Mouse (Mus musculus) layer of hippocampus, postnatal 10 days (tissue): ENCODE results near the gene St8sia1. TPM values are rescaled to one million over a fixed set of nuclear protein-coding genes. Genes with fewer than 3 reads are reported as not detected.

ENCODE experiments used
- DNase-seq, 2 experiments: peaks; one replicate each; pipeline ENCODE4 v3.0.0; 2021; ENCODE audit warnings: low spot score in 2 of 2
- total RNA-seq, 2 experiments: library from RNA; stranded (reverse); gene quantifications; 2 replicates each; pipeline ENCODE4 v1.2.3; 2021

Gene St8sia1
- total RNA-seq, 2 experiments from 2014 or later: 33.8 to 36.2 TPM

DNA sequence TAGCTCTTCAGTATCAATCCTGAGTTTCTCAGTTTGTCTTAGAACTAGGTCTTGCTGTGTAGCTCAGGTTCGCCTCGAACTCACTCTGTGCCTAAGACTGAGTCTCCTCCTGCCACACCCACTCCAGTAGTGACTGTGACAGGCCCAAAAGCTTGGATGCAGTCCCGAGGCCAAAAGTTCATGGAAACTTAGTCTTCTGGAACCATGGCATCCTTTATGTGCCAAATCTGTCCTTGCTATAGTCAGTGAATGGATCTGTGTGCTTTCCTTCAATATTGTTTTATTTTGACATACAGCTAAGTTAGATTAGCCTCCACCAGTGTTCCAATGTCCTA lies 54.5 kb downstream of the St8sia1 start:
- no peak for DNase-seq

DNA sequence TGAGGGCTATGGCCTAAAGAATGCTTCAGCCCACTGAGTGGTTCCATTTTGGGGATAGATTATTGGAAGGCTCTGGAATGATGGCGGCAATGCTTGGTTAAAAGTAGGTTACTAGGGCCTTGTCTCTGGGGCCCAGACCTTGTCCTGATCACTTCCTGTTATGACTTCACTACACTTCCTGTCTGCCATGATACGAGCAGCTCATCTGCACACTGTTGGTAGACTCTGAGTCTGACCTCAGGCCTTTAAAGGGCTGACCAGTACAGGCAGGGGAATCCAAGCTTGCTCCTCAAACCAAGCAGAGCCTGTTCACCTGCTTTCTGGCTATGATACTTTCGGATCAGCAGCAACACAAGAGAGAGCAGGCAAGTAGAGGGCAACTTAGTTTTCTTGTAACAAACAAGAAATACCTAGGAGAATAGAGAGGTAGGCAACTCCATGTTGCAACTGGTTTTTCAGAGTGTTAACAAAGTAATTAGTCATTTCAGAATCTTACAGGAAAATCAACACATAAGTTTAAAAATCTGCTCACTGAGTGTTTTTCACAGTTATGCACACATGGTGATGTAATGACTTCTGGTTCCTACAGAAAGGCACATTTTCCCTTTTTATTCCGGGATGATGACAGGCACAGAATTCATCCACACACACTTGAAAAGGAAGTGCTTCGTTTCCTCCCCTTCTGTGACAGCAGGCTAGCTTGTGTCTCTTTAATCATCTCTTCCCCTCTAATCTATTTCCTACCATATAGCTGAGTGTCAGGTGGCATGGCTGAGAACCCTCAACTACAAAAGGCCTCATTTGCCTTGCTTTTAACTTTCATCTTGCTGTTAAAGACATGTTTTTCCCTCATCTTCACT lies 55.1 kb downstream of the St8sia1 start:
- no peak for DNase-seq

DNA sequence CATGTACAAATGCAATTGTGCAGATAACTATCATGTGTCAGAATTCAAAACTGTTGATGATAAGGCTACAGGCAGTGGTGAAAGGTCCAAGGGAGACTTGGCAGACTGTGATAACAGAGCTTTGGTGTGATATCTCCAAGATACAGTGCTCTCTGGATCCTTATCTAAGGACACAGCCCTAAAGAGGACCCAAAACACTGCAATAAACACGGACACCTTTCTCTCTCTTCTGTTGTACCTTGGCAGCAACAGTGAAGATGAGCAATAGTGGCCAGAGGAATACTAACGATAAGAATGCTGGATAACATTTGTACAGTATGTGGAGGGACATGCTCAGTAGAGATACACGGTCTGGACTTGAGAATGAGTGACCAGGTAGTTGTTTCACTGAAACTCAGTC lies 55.8 kb downstream of the St8sia1 start:
- no peak for DNase-seq

DNA sequence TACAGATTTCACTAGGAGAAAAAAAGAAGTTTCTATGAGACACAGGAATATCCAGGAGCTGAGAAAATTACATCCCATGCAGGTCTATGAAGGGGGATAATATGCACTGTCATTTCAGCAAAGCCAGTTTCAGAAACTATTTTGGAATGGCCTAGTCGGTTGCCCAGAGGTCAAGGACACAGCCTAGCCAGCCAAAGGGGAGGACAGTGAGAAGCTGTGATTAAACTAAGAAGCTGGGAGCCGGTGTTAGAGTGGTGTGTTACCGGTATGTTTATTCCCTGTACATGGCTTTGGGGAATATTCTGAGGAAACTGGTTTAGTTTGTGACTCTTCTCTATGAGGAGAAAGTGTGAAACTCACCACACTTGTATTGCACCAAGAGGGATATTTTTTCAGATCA lies 68.9 kb downstream of the St8sia1 start:
- DNase-seq: no peak

DNA sequence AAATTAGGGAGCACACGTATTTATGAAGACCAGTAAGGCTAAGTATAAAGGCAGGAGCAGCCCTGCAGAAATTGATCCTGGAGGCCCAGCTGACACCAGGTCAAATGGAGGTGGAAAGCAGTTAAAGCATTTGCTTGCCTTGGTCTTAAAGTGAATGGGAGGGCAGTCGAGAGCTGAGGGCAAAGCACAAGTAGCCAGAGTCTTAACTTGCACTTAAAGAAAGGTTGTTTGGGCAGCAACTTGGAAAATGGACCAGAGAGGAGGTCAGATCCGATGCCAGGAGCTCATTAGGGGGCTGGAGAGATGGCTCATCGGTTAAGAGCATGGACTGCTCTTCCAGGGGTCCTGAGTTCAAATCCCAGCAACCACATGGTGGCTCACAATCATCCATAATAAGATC lies 70.5 kb downstream of the St8sia1 start:
- no peak for DNase-seq

DNA sequence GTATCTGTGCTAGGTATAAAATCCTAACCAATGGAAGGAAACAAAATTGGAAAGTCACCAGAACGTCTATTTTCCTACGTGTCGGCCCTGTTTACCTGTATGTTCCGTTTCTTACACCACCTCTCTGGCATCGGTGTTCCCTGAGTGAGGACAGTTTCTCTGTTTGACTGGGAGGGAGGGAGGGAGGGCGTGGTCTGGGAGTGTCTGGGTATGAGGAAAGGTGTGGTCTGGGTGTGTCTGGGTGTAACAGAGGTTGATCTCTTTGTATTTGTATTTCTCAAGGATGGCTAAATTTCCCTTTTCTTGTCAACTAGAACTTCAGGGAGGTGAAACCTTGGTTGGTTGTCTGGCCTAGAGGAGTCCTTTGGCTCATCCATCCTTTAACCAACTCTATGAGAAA lies 73.9 kb downstream of the St8sia1 start:
- no peak for DNase-seq

DNA sequence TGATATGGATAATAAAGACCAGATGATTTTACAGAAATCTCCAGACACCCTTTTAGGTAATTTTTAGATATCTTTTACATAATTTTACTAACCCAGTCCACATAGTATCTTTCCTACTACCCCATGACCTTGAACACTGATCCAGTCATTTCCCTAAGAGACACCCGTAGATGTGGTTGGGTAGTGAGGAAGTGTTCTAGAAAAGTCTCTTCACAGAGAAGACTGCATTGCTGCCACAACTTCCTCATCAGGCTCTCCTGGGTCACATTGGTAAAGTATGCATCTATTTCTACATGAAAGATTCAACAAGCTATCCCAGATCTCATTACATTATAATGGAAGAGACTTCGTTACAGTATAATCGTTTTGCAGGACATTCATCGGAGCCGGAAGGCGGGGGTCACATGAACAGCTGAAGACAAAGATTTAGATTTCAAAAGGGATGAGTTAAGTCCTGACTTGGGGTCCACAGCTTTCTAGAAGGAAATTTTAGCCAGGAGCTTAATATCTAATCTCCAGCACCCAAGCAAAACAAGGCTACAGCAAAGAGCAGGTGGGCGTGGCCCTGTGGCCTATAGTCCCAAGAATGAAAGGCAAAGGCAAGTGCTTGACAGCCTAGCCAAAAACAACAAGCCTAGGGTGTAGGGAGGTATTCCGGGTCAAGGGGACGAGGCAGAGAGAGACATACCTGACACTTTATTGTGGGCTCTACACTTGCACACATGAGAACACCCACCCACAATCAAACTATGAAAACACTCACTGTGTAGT lies 75.1 kb downstream of the St8sia1 start:
- DNase-seq: no peak

DNA sequence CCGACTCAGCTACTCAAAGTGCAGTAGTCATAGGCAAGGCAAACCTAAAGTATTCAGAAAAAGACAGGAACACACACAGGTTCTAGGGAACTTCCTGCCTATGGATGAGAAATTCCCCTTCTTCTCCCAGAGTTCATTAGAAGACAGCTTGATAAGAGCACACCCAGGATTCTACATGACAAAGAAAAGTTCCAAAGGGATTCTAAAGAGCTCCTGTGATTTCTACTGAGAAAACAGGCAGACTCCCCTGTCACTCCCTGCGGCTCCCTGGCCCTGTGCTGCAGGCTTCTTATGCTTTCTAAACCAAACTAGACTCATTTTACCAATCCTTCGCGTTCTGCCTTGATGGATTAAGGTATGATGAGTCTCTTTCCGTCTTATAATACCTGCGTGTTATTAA lies 75.9 kb downstream of the St8sia1 start:
- no peak for DNase-seq

DNA sequence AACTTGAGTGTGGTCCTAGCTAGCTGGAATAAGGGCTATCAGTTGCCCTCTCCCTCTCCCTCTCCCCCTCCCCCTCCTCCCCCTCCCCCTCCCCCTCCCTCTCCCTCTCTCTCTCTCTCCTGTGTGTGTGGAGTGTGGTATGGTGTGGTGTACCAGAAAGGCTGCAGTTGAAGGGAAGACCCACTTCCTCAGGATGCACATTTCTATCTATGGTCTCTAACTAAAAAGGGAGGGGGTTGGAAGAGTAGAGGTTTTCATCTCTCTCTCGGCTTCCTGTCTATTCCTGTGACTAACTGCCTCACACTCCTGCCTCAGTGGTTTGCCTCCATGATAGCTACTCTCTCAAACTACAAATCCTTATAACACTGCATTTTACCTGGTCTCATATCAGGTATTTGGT lies 76.9 kb downstream of the St8sia1 start:
- no peak for DNase-seq

DNA sequence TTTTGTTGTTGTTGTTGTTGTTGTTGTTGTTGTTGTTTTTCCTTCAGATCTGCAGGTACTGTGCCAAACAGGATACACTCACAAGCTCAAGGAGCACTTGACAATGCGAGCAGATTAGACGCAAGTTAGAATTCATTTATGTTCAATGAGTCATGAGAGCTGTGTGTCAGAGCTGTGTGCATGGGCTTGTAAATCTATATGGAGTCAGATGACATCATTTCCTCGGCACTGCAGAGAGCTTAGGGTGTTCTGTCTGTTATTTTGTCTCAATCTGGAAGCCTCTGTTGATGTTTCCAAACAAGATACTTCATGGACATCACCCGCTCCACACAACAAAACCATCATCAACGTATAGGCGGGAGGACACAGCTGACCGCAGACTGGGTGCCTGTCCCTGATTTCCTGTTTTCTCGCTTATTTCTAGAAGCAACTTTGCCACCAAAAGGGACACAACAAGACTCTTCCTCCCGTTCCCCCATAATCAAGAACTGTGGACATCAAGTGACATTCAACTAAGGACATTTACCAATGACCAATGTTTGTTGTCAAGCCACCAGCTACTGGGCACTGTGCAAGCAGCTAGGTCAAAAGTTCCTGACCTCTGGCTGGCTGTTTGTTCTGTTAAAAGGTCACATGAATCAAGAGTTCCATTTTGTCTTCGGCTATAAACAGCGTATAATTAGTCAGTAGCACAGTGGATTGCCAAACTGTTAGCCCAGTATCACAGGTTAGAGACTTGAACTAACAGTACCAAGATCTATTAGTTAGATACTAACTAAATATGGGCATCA lies 78.7 kb downstream of the St8sia1 start:
- no peak for DNase-seq

DNA sequence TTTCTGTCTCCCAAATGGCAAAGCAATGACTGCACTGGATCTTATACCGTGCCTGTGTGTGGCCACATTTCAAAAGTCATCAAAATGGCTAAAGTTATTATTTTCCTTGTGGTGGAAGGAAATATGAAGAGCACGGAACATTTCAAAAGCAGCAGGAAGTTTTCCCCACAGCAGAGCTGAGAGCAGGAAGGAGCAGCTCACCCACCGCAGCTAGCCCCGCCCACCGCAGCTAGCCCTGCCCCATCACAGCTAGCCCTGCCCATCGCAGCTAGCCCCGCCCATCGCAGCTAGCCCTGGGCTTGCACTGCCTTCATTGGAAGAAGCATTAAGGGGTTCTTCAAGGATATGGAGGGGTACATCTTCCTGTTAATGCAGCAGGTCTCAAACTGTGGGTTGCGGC lies 80.1 kb downstream of the St8sia1 start:
- no peak for DNase-seq

DNA sequence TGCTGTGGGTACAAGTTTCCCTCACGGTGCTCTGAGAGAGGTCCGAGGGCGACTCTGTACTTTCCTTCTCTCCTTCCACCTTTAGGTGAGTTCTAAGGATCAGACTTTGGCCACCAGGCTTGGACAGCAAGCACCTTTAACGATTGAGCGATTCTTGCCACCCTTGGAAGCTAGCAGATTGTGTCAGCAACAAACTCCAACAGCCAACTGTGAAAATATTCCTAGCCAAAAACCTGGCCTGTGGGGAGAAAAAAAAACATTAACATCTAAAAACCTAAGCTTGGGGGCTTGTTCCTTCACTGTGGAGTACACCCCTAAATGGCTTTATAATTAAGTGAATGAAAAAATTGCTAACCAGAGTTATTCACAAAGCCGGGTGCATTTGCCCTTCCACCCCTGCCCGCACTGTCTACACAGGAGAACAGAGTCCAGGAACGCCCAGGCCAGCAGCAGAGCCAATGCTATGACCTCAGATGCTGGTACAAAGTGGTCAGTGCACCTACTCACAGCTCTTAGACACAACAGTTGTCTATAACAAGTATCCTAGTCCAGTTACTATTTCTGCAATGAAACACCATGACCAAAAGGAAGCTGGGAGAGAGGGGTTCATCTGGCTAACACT lies 83.3 kb downstream of the St8sia1 start:
- DNase-seq: no peak

DNA sequence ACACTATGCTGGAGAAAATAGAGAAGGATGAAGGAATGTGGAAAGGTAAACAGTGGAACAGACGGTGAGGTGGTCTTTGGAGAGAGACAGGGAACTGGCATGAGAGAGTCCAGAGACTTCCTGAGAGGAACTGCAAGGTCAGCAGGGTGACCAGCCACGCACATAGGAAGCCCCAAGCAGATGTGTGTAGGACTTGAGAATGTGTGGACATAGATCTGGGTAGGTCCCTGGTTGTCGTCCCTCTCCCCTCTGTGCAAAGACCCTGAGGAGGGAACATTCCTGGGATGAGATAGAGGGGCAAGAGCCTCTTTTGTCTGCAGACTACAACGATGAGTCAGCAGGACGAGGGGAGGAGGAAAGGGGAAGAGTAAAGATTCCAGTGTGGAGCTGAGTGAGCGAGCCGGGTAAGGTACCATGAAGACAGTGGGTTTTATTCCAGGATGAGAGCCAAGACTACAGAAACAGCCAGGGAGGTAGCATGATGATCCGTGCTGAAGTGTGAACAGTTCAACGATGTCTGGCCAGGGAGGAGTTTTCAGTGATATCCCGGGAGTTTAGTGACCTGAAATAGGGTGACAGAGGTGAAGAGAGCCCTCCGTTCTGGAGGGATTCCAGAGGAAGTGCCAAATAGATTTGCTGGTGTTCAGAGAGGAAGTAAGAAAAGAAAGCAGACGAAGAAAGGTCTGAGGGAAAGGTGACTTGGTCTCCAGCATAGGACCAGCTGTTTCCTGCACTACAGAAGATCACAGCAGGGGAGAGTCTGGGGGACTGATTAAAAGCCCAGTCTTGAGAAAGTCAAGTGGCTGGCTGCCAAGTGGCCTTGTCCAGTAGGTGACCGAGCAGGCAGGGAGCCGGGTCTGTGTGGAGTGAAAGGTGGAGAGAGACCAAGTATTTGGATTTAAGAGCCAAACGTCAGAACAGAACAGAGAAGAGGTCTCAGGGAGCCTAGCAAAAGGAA lies 85.2 kb downstream of the St8sia1 start:
- DNase-seq: no peak

DNA sequence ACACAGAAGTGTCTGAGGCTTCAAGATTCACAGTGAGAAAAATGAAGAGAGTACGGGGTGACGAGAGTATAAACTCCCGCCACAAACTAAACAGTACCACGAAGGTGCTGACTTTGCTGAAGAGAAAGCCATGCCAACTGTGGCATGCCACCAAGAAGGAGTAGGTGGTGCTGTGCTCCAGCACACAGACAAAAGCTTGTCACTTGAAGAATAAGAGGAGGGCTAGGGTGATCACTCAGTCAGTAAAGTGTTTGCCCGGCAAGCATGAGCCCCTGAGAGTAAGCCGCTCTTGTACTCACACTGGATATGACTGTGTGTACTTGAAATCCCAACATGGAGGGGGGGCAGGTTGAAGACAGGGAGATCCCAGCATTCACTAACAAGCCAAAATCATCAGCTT lies 87.0 kb downstream of the St8sia1 start:
- no peak for DNase-seq

DNA sequence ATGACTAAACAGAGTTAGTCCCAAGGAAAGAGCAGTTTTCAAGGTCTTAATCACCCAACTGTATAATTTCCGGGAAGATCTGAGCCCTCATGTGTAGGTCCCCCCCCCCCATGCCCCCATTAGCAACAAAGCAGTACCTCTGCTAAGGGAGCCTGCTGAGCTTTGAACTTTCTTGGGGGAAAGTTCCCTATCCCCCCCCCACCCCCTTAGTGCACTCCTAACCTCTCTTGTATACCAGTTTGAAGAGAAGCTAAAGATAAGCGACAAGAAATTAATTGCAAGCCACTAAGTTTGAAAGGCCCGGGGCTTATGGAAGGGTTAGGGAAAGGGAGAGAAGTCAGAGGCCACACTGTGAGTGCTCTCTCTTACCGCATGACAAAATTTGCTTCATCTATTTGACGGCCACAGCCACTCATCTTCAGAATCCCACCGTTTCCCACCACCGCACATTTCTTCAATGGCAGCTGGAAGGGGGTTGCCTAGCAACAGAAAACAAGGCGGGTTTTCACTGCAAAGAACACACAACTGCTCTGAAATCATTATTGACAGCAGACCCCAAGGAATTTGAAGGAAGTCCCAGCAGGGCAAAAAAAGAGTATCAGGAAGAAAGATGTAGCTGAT lies 87.9 kb downstream of the St8sia1 start:
- no peak for DNase-seq

DNA sequence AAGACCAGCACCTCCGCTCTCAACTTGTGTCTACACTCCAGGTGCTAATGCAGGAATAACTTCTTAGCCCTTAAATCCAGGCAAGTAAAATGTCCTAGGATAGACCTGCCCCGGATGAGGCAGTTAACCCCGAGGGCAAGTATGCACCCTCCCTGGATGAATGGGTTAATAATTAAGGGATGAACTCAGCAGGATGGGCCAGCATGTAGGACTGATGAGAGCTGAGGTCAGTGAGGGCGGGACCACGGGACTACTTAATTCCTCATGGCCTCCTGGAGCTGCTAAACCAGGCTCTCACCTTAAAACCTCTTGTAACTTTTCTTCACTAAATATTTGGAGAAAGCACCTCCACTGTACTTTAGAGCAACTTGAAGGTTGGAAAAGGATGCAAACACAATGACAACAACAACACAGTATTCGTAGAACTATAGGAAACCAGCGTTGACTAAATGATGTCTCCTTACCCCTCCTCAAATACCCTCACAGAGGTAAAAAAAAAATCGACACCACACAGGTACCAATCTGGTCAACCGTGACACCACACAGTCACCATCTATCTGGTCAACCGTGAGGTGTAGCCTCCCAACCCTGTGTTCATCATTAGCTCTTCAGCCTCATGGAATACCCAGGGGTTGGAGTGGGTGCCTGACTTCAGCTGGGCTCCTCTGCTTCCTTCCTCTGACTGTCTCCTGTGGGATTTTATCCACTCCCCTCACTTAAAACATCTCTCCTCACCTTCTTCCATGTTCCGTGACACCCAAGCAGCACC lies 90.3 kb downstream of the St8sia1 start:
- DNase-seq: no peak

DNA sequence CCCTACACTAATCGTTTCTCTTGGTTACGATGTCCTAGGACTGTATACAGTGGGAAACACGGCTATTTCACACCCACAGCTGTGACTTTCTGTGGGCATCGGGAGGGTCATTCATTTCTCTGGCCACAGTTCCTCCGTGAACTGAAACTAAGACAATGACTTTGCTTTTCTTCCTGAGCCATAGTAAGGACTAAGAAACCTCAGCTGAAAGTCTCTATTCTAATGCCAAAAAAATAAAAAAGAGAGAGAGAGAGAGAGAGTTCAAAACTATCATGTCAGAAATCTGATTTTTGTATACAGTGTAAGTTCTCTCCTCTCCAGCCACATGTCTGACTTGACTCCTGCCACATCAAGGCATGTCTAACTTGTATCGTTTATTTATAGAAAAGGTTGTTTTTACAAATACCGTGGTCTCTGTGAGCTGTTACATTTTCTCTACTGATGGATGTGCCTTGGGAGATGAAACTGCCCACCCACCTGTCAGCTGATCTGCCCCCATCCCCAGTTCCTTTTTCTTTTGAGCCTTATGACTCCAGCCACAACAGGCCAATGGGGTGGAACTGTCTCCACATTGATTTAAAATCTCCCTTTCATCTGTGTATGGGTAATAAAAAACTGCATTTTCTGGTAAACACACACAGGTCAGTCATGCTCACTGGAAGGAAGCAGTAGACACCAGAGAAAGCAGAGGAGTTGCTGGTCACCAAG lies 94.4 kb downstream of the St8sia1 start:
- no peak for DNase-seq

DNA sequence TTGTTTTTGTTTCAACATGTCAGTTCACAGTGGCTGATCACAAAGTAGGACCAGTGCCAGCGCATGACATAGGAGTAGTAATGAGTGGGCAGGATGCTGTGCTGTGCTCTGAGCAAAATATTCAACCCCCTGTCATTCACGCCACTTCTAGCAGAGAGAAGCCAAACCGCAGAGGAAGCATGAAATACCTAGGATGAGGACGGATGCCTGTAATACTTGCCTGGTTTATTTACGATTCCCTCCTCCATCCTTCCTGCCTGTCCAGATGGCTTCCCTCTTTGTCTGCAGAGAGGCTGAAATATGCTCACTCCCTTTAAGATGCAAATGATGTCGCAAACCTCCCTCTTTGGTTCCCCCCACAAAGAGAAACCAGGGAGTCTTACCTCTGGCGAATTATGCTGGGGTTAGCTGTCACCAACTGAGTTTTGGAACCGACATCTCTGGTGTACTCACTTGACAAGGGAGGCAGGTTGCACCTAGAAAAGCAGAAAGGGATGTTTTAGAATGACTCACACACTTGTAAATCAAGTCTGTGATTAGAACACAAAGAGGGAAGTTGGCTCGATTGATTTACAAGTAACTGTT lies 96.7 kb downstream of the St8sia1 start:
- DNase-seq: peak; percentile 28 to 47
